Mouse (Mus musculus): Measurements from ENCODE around the gene Scarf1. TPM values are rescaled to one million over a fixed set of nuclear protein-coding genes. Genes with fewer than 3 reads are reported as not detected.

Scarf1 gene
- total and polyA plus RNA-seq, 2 experiments from 2014 or later: 3.1 to 4.5 TPM

- no peaks in the 10 kb centered on the region for H3K36me3 ChIP-seq (ENCODE audit: insufficient read depth)
- DNase-seq (peak; percentile 64), ATAC-seq (no peak)
- peak overlapping the region; percentile 60 for H3K4me3 ChIP-seq (ENCODE audit: low read depth, low read length)
- H3K9ac ChIP-seq: peak overlapping the region; percentile 98
- peaks cover 11% of the 10 kb centered on the region; the same call in 1 of the 2 replicates for H3K4me1 ChIP-seq (ENCODE audit: insufficient read depth)
- H3K4me2 ChIP-seq (ENCODE audit: low read depth): peak overlapping the region; percentile 99
- no peaks in the 10 kb centered on the region for H3K27me3 ChIP-seq (ENCODE audit: insufficient read depth, low read length)
- WGBS: 10% methylated on average over 38 of the region's 38 CpGs
- peak; percentile 13; the same call in 1 of the 2 replicates for TF ChIP-seq CTCF (IDR thresholded peaks at IDR 0.05; ENCODE audit: low read depth)
- H3K9me3 ChIP-seq (ENCODE audit: low read length): no peaks in the 10 kb centered on the region
- H3K27ac ChIP-seq (ENCODE audit: low read depth, low read length): peak overlapping the region; percentile 97
Observed at GRCm38 (mm10) chr11:75532340-75533277, 19.3 kb downstream of the Scarf1 start.

GRCm38 (mm10) chr11:75533314-75534015, 20.1 kb downstream of the Scarf1 start:
- peak overlapping the region; percentile 98 for H3K9ac ChIP-seq
- DNase-seq (no peak), ATAC-seq (no peak)
- H3K36me3 ChIP-seq (ENCODE audit: insufficient read depth): no peaks in the 10 kb centered on the region
- H3K27ac ChIP-seq (ENCODE audit: low read depth, low read length): peak overlapping the region; percentile 97; the same call in 1 of the 2 replicates
- H3K4me2 ChIP-seq (ENCODE audit: low read depth): peak overlapping the region; percentile 99
- no peaks in the 10 kb centered on the region for H3K27me3 ChIP-seq (ENCODE audit: insufficient read depth, low read length)
- 79% methylated on average over 6 of the region's 6 CpGs for WGBS
- H3K9me3 ChIP-seq (ENCODE audit: low read length): no peaks in the 10 kb centered on the region
- TF ChIP-seq CTCF (IDR thresholded peaks at IDR 0.05; ENCODE audit: low read depth): no peak
- peaks cover 11% of the 10 kb centered on the region for H3K4me1 ChIP-seq (ENCODE audit: insufficient read depth)
- peak overlapping the region; percentile 60 for H3K4me3 ChIP-seq (ENCODE audit: low read depth, low read length)

DNA sequence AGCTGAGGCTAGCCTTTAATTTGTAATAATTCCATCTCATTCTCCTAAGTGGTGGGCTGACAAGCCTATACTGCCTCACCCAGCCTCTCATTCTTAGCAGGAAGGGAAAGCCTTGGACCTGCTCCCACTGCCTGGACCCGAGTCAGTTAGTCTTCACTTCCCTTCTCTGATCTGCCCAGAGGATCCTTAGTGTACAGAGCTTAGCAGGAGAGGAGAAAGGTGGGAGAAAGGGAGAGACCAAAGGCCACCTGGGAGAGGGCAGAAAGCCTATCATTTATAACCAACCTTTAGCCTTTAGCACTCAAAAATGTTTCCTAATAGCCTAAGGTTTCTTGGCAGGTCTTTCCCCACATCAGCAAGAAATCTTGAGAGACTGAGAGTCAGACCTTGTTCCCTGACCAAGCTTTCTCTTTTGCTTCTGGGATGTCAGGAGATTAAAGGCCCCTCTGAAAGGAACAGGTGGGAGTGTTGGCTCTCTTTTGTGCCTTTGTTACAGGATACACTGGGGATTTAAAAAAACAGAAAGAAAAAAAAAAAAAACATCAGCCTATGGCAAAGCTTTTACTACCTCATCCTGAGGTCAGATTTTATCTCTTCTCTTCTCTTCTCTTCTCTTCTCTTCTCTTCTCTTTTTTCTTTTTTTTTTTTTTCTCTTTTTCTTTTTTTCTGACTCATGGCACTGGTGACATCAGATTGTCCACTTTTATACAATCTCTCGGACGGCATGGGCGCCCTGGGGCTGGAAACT, 21.1 kb downstream of the Scarf1 start:
- peaks cover 11% of the 10 kb centered on the region for H3K4me1 ChIP-seq (ENCODE audit: insufficient read depth)
- H3K4me3 ChIP-seq (ENCODE audit: low read depth, low read length): 0 out of 2 replicates have a peak overlapping the region, but pooled peaks have one; percentile 11

DNA sequence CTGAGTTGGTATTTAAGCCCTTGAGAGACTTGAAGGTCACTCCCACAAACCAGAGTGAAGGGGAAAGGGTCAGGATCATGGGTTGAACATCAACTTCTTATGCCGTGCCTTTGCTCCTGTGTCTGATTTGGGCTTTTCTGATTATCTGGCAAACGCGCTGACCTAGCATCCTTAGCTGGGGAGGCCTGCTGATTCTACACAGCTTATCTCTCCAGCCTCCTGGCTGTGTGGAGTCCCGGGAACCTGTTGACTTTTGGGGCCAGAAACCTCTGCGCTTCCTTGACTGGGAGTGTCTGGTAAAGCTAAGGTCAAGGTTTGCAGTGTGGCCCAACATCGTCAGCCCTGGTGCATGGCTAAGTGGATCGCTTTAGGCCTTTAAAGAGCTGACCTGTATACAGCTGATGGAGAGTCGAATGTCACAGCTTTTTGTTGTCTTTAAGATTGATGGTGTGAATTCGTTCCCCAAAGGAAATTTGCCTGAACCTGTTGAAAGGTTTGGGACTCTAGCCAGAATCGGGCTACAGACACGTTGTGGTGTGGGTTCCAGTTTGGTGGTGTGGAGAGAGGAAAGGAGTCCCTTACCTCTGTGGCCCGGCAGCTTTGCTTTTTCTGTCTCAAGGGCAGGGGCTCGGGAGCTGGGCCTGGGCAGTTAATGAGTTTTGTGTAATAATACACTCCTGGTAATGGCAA, 21.9 kb downstream of the Scarf1 start:
- no peak overlapping the region for H3K27ac ChIP-seq (ENCODE audit: low read depth, low read length)
- WGBS: 59% methylated on average over 13 of the region's 13 CpGs
- H3K27me3 ChIP-seq (ENCODE audit: insufficient read depth, low read length): no peaks in the 10 kb centered on the region
- DNase-seq (no peak), ATAC-seq (no peak)
- no peaks in the 10 kb centered on the region for H3K36me3 ChIP-seq (ENCODE audit: insufficient read depth)
- TF ChIP-seq CTCF (IDR thresholded peaks at IDR 0.05; ENCODE audit: low read depth): no peak
- H3K4me2 ChIP-seq (ENCODE audit: low read depth): peak overlapping the region; percentile 28
- H3K4me1 ChIP-seq (ENCODE audit: insufficient read depth): peaks cover 11% of the 10 kb centered on the region
- H3K9ac ChIP-seq: 0 out of 2 replicates have a peak overlapping the region, but pooled peaks have one; percentile 35
- H3K9me3 ChIP-seq (ENCODE audit: low read length): no peaks in the 10 kb centered on the region
- H3K4me3 ChIP-seq (ENCODE audit: low read depth, low read length): 0 out of 2 replicates have a peak overlapping the region, but pooled peaks have one; percentile 11

More for the DNA sequence above, 21.1 kb downstream of the Scarf1 start:
- H3K36me3 ChIP-seq (ENCODE audit: insufficient read depth): no peaks in the 10 kb centered on the region
- ATAC-seq: no peak
- no peak overlapping the region for H3K27ac ChIP-seq (ENCODE audit: low read depth, low read length)
- no peaks in the 10 kb centered on the region for H3K27me3 ChIP-seq (ENCODE audit: insufficient read depth, low read length)
- WGBS: 38% methylated on average over 4 of the region's 4 CpGs
- 0 out of 2 replicates have a peak overlapping the region, but pooled peaks have one; percentile 35 for H3K9ac ChIP-seq
- no peaks in the 10 kb centered on the region for H3K9me3 ChIP-seq (ENCODE audit: low read length)
- H3K4me2 ChIP-seq (ENCODE audit: low read depth): peak overlapping the region; percentile 99
- no peak for DNase-seq
- no peak for TF ChIP-seq CTCF (IDR thresholded peaks at IDR 0.05; ENCODE audit: low read depth)

- Histone ChIP-seq H3K9ac (no peak overlapping the region), H3K4me2 (ENCODE audit: low read depth) (no peak overlapping the region), H3K4me3 (ENCODE audit: low read depth, low read length) (no peak overlapping the region), H3K4me1 (ENCODE audit: insufficient read depth) (peaks cover 11% of the 10 kb centered on the region), H3K27me3 (ENCODE audit: insufficient read depth, low read length) (no peaks in the 10 kb centered on the region), H3K36me3 (ENCODE audit: insufficient read depth) (no peaks in the 10 kb centered on the region), H3K27ac (ENCODE audit: low read depth, low read length) (no peak overlapping the region), H3K9me3 (ENCODE audit: low read length) (no peaks in the 10 kb centered on the region)
- DNase-seq (no peak), ATAC-seq (no peak)
- 87% methylated on average over 12 of the region's 12 CpGs for WGBS
- no peak for TF ChIP-seq CTCF (IDR thresholded peaks at IDR 0.05; ENCODE audit: low read depth)
Observed at GRCm38 (mm10) chr11:75536255-75537024, 23.1 kb downstream of the Scarf1 start.
